Mouse (Mus musculus) olfactory bulb, adult 2 months (tissue): ENCODE measurements around the gene Lyz2.

ENCODE experiments used
- CTCF ChIP-seq: fragments of 200-500 bp; IDR thresholded peaks from 2 replicates; pipeline ENCODE4 v1.5.1; 2012; ENCODE audit warnings: low read depth, mild to moderate bottlenecking, low read length, moderate library complexity; ENCODE audit not compliant: insufficient read depth
- POLR2A ChIP-seq: fragments of 200-500 bp; IDR thresholded peaks from 2 replicates; pipeline ENCODE4 v1.6.1; 2012; ENCODE audit warnings: mild to moderate bottlenecking, low read depth, low read length, moderate library complexity; ENCODE audit not compliant: insufficient read depth

- TF ChIP-seq CTCF: no peak
- no peak for TF ChIP-seq POLR2A
These were observed 5.2 kb upstream of the Lyz2 start for GRCm38 (mm10) chr10:117287226-117287850.
